Mouse (Mus musculus) kidney, postnatal 0 days (tissue): ENCODE data around the gene Lim2. TPM values are rescaled to one million over a fixed set of nuclear protein-coding genes. Genes with fewer than 3 reads are reported as not detected.

Experiments used
- ATAC-seq: fragments of 200-750 bp; cut with Nextera tagmentation; replicated peaks from 2 replicates; pipeline ENCODE4 v1.8.0; 2017; ENCODE audit warnings: low read depth, moderate number of reproducible peaks, moderate TSS enrichment, moderate library complexity; ENCODE audit not compliant: low FRiP score
- DNase-seq: peaks from one replicate; pipeline ENCODE4 v3.0.0-alpha.2; 2016; ENCODE audit warnings: low spot score
- H3K27ac ChIP-seq: fragments of 300-500 bp; sonication (generic); 2 replicates; pipeline ENCODE4 v1.5.1; 2014; ENCODE audit warnings: mild to moderate bottlenecking
- H3K27me3 ChIP-seq: fragments of 300-500 bp; sonication (generic); 2 replicates; pipeline ENCODE4 v1.6.1; 2014; ENCODE audit warnings: low read length, mixed read lengths; ENCODE audit not compliant: insufficient read depth
- H3K36me3 ChIP-seq: fragments of 300-500 bp; sonication (generic); 2 replicates; pipeline ENCODE4 v1.6.1; 2014; ENCODE audit warnings: low read length, mixed read lengths; ENCODE audit not compliant: insufficient read depth
- H3K4me1 ChIP-seq: fragments of 300-500 bp; sonication (generic); replicated peaks from 2 replicates; pipeline ENCODE4 v1.6.1; 2014; ENCODE audit warnings: antibody characterized with exemption, low read length, mixed read lengths; ENCODE audit not compliant: insufficient read depth
- H3K4me2 ChIP-seq: fragments of 300-500 bp; sonication (generic); 2 replicates; pipeline ENCODE4 v1.6.1; 2014; ENCODE audit warnings: mild to moderate bottlenecking, low read length, moderate library complexity, mixed read lengths
- H3K4me3 ChIP-seq: fragments of 300-500 bp; sonication (generic); replicated peaks from 2 replicates; pipeline ENCODE4 v1.5.1; 2014; ENCODE audit warnings: low read depth, low read length
- H3K9ac ChIP-seq: fragments of 300-500 bp; sonication (generic); 2 replicates; pipeline ENCODE4 v1.6.1; 2014; ENCODE audit warnings: low read depth, low read length
- H3K9me3 ChIP-seq: fragments of 300-500 bp; sonication (generic); replicated peaks from 2 replicates; pipeline ENCODE4 v1.6.1; 2016; ENCODE audit warnings: low read length, inconsistent platforms, mixed read lengths
- CTCF ChIP-seq: IDR thresholded peaks from 2 replicates; pipeline ENCODE4 v1.5.1; 2016; ENCODE audit warnings: antibody characterized with exemption, low read depth, mild to moderate bottlenecking, moderate library complexity
- WGBS: fragments of 180-500 bp; shearing (Covaris S2); extraction: QIAGEN DNeasy Blood & Tissue Kit; methylation state at CpG from one replicate; pipeline ENCODE4 v1.1.7; 2014; 5-methylcytosine and 5-hydroxymethylcytosine counted together
- polyA plus RNA-seq: library from polyadenylated mRNA; unstranded; fragments of >200 nt; fragmentation: Nextera tagmentation; extraction: Ambion mirVana; gene quantifications from 2 replicates; pipeline ENCODE4 v1.2.1, GENCODE M21; 2015

Lim2 gene
- polyA plus RNA-seq: not detected in 2 replicates

DNA sequence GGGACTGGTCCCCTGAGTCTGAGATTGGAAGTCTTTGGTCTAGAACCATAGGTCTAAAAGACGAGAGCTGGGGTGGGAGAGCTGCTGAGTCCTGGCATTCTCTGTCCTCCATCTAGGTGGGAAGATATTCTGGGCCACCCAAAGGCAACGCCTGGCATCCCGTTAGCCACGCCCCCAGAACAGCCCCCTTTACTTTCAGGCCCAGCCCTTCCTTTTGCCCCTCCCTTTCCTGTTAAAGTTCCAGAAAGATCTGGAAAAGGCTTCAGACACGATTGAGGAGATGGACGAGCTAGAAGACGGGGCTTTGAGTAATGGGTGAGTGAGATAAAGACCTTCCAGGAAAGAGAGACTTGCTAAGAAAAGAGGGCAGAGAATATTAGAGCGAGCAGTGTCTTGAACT, at the start of gene Lim2:
Gene Lim2, plus strand, starts transcription at position 265 of the 400 bp plus-strand sequence.
- H3K4me2 ChIP-seq: no peak within 1 kb of the TSS
- no peak for ATAC-seq
- no peaks in the 10 kb centered on the region for H3K36me3 ChIP-seq
- H3K4me1 ChIP-seq: no peaks in the 10 kb centered on the region
- TF ChIP-seq CTCF: no peak
- 85% methylated on average over 8 of the region's 8 CpGs for WGBS
- no peak within 1 kb of the TSS for H3K9ac ChIP-seq
- no peak for DNase-seq
- H3K4me3 ChIP-seq: no peak within 1 kb of the TSS
- no peaks in the 10 kb centered on the region for H3K9me3 ChIP-seq
- no peak within 1 kb of the TSS for H3K27ac ChIP-seq
- H3K27me3 ChIP-seq: no peaks in the 10 kb centered on the region

DNA sequence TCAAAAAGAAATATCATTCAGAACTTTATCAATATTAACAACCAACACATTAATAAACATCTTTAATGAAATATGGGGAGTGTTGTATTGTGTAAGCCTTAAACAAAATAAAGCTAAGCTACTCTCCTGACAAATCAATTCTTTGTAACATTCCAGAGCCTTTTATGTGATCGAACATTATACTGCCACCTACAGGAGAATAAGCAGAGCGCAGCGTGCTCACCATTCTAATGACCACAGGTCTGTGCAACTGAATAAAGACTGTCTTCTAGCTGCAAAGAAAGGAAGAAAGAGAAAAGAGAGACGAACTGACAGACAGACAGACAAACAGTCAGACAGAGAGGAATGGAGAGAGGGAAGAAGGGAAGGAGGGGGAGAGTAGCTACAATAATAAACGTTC, 49.2 kb upstream of the Lim2 start:
- DNase-seq: peak; percentile 84
- ATAC-seq: no peak

DNA sequence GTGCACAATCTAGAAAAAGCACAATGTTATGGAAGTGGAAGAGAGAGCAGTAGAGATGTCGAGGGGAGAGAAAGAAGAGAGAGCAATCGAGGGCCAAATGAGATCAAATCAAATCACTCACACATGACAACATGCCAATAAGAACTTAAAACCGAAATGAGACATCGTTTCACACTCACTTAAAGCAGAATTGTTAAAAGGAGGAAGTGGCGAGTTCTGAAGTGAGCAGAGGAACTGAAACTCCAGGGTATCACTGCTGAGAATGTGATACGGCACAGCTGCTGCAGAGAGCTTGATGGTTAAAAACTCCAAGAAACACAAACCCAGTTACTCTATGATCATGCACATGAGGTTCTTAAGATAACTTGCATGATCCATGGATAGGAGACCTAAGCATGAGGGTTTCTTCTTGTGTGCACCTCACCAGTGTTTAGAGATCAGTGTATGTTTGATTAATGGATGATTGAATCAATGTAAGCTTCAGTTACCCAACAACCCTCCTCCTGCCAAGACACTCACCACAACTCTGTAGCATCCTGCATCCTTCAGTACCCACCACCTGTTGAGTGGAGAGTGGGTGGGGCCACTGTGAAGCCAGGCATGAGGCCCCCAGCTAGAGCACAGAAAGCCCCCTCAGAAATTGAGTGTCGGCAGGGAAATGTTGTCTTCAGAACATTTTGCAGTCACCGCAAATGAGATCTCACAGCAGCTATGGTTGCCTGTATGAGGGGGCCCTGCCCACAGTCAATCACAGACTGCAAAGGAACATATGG, 34.9 kb upstream of the Lim2 start:
- 68% methylated on average over 8 of the region's 8 CpGs for WGBS
- no peak for DNase-seq
- no peaks in the 10 kb centered on the region for H3K36me3 ChIP-seq
- H3K27ac ChIP-seq: no peak overlapping the region
- no peak overlapping the region for H3K4me3 ChIP-seq
- no peak overlapping the region for H3K9ac ChIP-seq
- no peaks in the 10 kb centered on the region for H3K27me3 ChIP-seq
- no peaks in the 10 kb centered on the region for H3K4me1 ChIP-seq
- ATAC-seq: no peak
- H3K9me3 ChIP-seq: no peaks in the 10 kb centered on the region
- TF ChIP-seq CTCF: no peak
- no peak overlapping the region for H3K4me2 ChIP-seq

More for the DNA sequence above, 49.2 kb upstream of the Lim2 start:
- Histone ChIP-seq H3K4me3 (no peak overlapping the region), H3K4me2 (no peak overlapping the region), H3K9ac (no peak overlapping the region), H3K4me1 (no peaks in the 10 kb centered on the region), H3K27ac (no peak overlapping the region), H3K27me3 (no peaks in the 10 kb centered on the region), H3K9me3 (no peaks in the 10 kb centered on the region), H3K36me3 (no peaks in the 10 kb centered on the region)
- peak; percentile 85 for TF ChIP-seq CTCF
- WGBS: 18% methylated on average over 5 of the region's 5 CpGs

DNA sequence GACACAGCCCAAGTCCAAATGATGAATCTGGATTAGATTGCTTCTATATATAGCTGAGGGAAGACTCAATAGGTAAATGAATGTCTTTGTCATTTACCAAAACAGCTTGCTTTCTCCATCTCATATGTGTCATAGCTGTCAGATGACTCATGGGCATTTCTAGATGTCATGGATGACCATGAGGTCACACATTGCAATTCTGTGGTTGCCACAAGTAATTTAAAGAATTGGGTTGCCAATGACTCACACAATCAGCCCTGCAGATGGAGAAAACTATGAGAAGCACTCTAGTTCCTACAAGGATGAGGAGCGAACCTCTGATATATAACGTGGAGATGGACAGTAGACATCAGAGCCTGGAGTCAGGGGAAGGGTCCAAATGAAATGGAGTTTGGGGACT, 28.0 kb upstream of the Lim2 start:
- no peaks in the 10 kb centered on the region for H3K27me3 ChIP-seq
- WGBS: 82% methylated on average over 2 of the region's 2 CpGs

DNA sequence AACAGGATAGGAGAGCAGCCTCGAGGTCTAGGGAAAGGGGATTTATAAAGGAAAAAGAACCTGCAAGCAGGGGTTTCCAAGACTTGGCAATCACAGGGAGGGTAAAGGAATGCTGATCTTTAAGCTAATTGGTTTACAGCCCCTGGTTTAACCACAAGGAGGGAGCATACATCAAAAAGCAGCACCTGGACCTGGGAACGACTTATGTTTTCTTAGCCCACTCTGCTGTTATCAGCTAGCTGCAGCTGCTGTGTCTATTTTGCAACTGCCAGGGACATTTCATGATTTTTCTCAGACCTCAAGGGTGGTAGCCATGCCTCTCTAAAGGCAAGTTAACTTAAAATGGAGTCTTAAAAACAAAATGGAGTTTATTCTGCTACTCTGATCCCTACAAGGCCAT, 24.8 kb upstream of the Lim2 start:
- H3K4me2 ChIP-seq: no peak overlapping the region
- H3K9me3 ChIP-seq: no peaks in the 10 kb centered on the region
- H3K27me3 ChIP-seq: no peaks in the 10 kb centered on the region
- no peaks in the 10 kb centered on the region for H3K36me3 ChIP-seq
- no peak for ATAC-seq
- WGBS: 4% methylated on average over 2 of the region's 2 CpGs
- no peak overlapping the region for H3K27ac ChIP-seq
- DNase-seq: no peak
- no peak overlapping the region for H3K4me3 ChIP-seq
- TF ChIP-seq CTCF: no peak
- H3K4me1 ChIP-seq: no peaks in the 10 kb centered on the region
- H3K9ac ChIP-seq: no peak overlapping the region

More for the DNA sequence above, 28.0 kb upstream of the Lim2 start:
- TF ChIP-seq CTCF: no peak
- ATAC-seq (no peak), DNase-seq (no peak)
- Histone ChIP-seq H3K9ac (no peak overlapping the region), H3K4me2 (no peak overlapping the region), H3K36me3 (no peaks in the 10 kb centered on the region), H3K4me1 (no peaks in the 10 kb centered on the region), H3K9me3 (no peaks in the 10 kb centered on the region), H3K4me3 (no peak overlapping the region), H3K27ac (no peak overlapping the region)

DNA sequence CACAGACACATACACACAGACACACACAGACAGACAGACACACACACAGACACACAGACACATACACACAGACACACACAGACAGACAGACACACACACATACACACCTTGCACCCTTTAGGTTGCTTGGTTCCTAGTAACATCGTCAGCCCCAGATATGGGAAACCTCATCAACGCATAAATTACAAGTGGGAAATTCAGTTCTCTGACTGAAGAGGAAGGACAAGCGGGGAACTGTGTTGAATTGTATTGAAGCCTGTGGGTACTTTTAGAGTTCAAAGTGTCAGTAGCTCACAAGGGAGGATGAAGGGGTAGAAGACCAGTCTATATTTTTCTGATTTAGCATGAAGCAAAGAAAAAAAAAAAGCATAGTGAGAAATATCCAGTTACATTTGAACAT, 19.9 kb upstream of the Lim2 start:
- H3K9me3 ChIP-seq: no peaks in the 10 kb centered on the region
- no peak for ATAC-seq
- no peak for TF ChIP-seq CTCF
- no peak overlapping the region for H3K4me3 ChIP-seq
- no peak overlapping the region for H3K27ac ChIP-seq
- H3K9ac ChIP-seq: no peak overlapping the region
- 73% methylated on average over 3 of the region's 3 CpGs for WGBS
- no peak overlapping the region for H3K4me2 ChIP-seq
- H3K4me1 ChIP-seq: no peaks in the 10 kb centered on the region
- H3K36me3 ChIP-seq: no peaks in the 10 kb centered on the region
- H3K27me3 ChIP-seq: no peaks in the 10 kb centered on the region
- no peak for DNase-seq
